Mouse (Mus musculus) embryonic stem cell, embryonic (primary cell): ENCODE results near the gene Cramp1l.

ENCODE experiments used
- CTCF ChIA-PET, 4 experiments: fragments of 300-600 bp in 2 of 4; fragments of 350-600 bp in 2 of 4; sonication (Branson Sonifier 250); formaldehyde crosslinking; loops; one replicate each; lab custom pipeline; 2022; ENCODE audit warnings: inconsistent platforms in 2 of 4; lab: Charles Lee
- POLR2A ChIA-PET, 4 experiments: fragments of 300-600 bp in 2 of 4; fragments of 350-600 bp in 2 of 4; sonication (Branson Sonifier 250); formaldehyde crosslinking; loops; one replicate each; lab custom pipeline; 2022; ENCODE audit warnings: antibody characterized with exemption in 4 of 4, inconsistent platforms in 1 of 4; lab: Charles Lee

Cramp1l gene

GRCm38 (mm10) chr17:25015655-25016291 lies at the start of gene Cramp1l, which contains the start of gene Ift140:
Cramp1l (minus strand) TSS chr17:25015788.
Ift140 (plus strand) TSS chr17:25016085.
- POLR2A ChIA-PET: interaction anchor here (0.6 to 2.8 kb wide), 43 partner anchors 9 to 1229 kb away, joined by 3 to 14 read pairs (median 5); partner anchors contain the start of genes Jpt2 (in 2 of the 4), Mapk8ip3 (in 2 of the 4), Ube2i (in 2 of the 4) and BC003965 (in 1 of the 4)
- CTCF ChIA-PET: interaction anchor here (0.5 to 1.5 kb wide), 9 partner anchors 25 to 258 kb away, joined by 3 to 4 read pairs (median 3); partner anchors contain the start of genes Jpt2 (in 1 of the 4) and Tmem204 (in 1 of the 4)

GRCm38 (mm10) chr17:25065189-25065588 lies 49.6 kb upstream of the Cramp1l start:
- ChIA-PET CTCF (no interaction called here), POLR2A (interaction anchor here in 1 of 4 experiments (0.7 to 1.3 kb wide), 2 partner anchors 27 to 61 kb away, joined by 3 read pairs; no protein-coding TSS in a partner anchor)

DNA sequence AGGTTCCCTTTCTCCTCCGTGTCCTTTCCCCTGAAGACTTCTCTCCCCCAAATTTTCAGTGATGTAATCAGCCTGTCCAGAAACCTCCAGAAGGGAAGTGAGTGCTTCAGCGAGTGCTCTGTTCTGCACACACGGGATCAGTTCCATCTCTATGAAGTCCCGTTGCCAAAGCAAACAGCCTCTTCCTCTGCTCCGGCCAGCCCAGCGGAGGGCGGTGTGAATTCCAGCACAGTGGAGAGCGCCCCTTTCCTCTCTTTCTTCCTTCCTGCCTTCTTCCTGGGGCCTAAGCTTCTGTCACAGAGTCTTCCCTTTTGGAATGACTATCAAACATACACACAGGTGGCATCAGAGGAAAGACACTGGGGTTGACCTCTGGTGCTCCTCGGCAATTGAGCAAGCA lies 48.8 kb upstream of the Cramp1l start:
- CTCF ChIA-PET: interaction anchor here in 1 of 4 experiments (1.2 kb wide), 1 partner anchor 18 kb away, joined by 3 read pairs; no protein-coding TSS in a partner anchor
- POLR2A ChIA-PET: no interaction called here

GRCm38 (mm10) chr17:25063872-25064271 lies 48.3 kb upstream of the Cramp1l start:
- POLR2A ChIA-PET: interaction anchor here in 1 of 4 experiments (0.8 kb wide), 1 partner anchor 28 kb away, joined by 3 read pairs; no protein-coding TSS in a partner anchor
- CTCF ChIA-PET: interaction anchor here in 2 of 4 experiments (0.7 to 1.2 kb wide), 2 partner anchors 18 to 371 kb away, joined by 3 read pairs; no protein-coding TSS in a partner anchor

- ChIA-PET POLR2A (interaction anchor here in 1 of 4 experiments (0.8 to 1.7 kb wide), 3 partner anchors 20 to 121 kb away, joined by 3 to 4 read pairs (median 3); partner anchors contain the start of gene BC003965), CTCF (interaction anchor here in 3 of 4 experiments (0.7 to 1.2 kb wide), 3 partner anchors 19 to 946 kb away, joined by 3 read pairs; no protein-coding TSS in a partner anchor)
Observed at GRCm38 (mm10) chr17:25063261-25063660, 47.7 kb upstream of the Cramp1l start.

GRCm38 (mm10) chr17:25057041-25057440 lies 41.5 kb upstream of the Cramp1l start:
- ChIA-PET CTCF (interaction anchor here in 1 of 4 experiments (0.8 to 1.0 kb wide), 2 partner anchors 10 to 21 kb away, joined by 3 read pairs; no protein-coding TSS in a partner anchor), POLR2A (no interaction called here)

- CTCF ChIA-PET: no interaction called here
- POLR2A ChIA-PET: no interaction called here
Observed at GRCm38 (mm10) chr17:25053274-25053673, 37.7 kb upstream of the Cramp1l start.

DNA sequence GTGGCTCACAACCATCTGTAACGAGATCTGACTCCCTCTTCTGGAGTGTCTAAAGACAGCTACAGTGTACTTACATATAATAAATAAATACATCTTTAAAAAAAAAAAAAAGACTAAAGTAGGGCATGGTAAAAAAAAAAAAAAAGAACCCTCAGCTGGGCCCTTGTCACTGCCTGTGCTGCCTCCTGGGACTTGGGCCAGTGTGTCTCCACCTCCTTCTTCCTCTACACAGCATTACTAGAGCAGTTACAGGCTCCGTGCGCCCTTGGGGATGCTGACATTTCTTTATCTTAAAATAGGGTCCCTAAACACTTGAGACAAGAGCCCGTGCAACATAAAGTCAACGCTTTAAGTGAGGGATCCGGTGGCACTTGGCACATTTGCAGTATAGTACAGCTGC lies 31.6 kb upstream of the Cramp1l start:
- CTCF ChIA-PET: interaction anchor here in 1 of 4 experiments (1.2 kb wide), 1 partner anchor 11 kb away, joined by 3 read pairs; no protein-coding TSS in a partner anchor
- POLR2A ChIA-PET: interaction anchor here in 2 of 4 experiments (0.7 to 1.0 kb wide), 3 partner anchors 11 to 174 kb away, joined by 3 read pairs; no protein-coding TSS in a partner anchor

GRCm38 (mm10) chr17:25045281-25045680 lies 29.7 kb upstream of the Cramp1l start:
- ChIA-PET POLR2A (interaction anchor here in 2 of 4 experiments (0.7 to 1.5 kb wide), 4 partner anchors 9 to 1160 kb away, joined by 3 to 4 read pairs (median 4); no protein-coding TSS in a partner anchor), CTCF (interaction anchor here in 1 of 4 experiments (0.8 to 1.3 kb wide), 2 partner anchors 9 to 12 kb away, joined by 3 read pairs; no protein-coding TSS in a partner anchor)

GRCm38 (mm10) chr17:25044879-25045278 lies 29.3 kb upstream of the Cramp1l start:
- POLR2A ChIA-PET: interaction anchor here in 2 of 4 experiments (0.6 to 1.5 kb wide), 6 partner anchors 9 to 1160 kb away, joined by 3 to 4 read pairs (median 4); no protein-coding TSS in a partner anchor
- CTCF ChIA-PET: interaction anchor here in 1 of 4 experiments (0.8 to 1.3 kb wide), 2 partner anchors 8 to 11 kb away, joined by 3 read pairs; no protein-coding TSS in a partner anchor

DNA sequence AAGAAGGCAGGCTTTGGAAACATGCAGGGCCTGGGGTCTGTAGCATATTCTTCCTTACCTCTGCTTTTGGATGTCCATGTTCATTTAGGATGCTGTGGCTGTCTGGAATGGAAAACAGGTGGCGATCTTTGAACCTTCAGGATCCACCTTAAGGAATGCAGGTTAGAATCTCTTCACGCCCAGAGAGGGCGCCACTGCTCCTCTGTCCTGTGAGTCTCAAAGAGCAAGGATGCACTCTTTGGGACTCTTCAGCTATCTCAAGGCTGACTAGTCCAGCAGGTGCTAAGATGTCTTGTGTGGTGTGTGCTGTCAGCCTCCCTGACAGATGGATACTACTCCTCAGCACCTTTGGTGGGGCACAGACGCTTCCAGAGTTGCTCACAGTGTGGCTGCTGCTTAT lies 20.6 kb upstream of the Cramp1l start:
- CTCF ChIA-PET: interaction anchor here in 3 of 4 experiments (0.7 to 1.4 kb wide), 7 partner anchors 9 to 252 kb away, joined by 3 to 4 read pairs (median 3); no protein-coding TSS in a partner anchor

DNA sequence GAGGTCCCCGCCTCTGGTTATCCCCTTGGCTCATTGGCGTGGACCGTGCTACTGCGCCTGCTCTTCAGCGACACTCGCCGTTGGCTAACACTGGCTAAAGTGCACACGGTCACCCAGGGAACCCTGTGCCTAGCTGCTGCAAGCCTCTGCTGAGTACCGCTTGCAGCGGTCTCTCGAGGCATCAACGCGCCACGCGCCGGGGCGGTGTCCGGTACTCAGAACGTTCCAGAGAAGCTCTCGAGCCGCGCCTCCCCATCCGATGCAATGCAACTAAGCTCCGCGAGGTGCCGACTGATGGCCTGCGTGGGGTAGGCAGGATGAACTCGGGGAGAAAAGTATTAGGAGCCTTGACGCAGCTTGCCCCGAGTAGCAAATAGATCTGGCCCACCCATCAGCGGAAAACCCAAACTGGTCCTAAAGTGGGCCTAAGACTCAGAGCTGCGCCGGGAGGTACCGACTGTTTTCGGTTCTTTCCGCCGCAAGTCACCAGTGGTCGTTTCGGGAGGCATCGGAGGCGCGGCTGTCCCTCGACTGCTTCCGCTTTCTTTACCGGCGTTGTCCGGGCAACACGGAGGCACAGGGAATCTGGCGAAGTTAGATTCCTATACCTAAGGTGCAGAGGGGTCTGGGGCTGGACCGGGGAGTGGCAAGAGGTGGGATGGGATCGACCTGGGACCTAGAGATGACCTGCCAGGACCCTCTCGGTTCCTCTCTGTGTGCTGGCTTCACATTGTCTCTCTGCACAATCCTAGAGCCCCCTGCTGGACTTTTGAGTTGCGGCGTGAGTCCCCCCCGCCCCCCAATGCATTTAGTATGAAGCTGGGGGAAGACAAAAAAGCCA lies 924 bp upstream of the Cramp1l start:
- ChIA-PET POLR2A (interaction anchor here in 3 of 4 experiments (0.6 to 2.8 kb wide), 50 partner anchors 8 to 1389 kb away, joined by 3 to 14 read pairs (median 4); partner anchors contain the start of genes Fahd1 (in 2 of the 3), Jpt2 (in 2 of the 3), Mapk8ip3 (in 2 of the 3) and Ube2i (in 2 of the 3)), CTCF (interaction anchor here (0.5 to 1.5 kb wide), 21 partner anchors 9 to 746 kb away, joined by 3 to 7 read pairs (median 4); partner anchors contain the start of genes Mapk8ip3 (in 1 of the 4) and Tmem204 (in 1 of the 4))

More for the DNA sequence above, 20.6 kb upstream of the Cramp1l start:
- POLR2A ChIA-PET: interaction anchor here in 3 of 4 experiments (0.6 to 1.9 kb wide), 6 partner anchors 11 to 150 kb away, joined by 3 to 6 read pairs (median 4); partner anchors contain the start of genes Cramp1l (in 1 of the 3), Ift140 (in 1 of the 3), Nubp2 (in 1 of the 3) and Spsb3 (in 1 of the 3)

GRCm38 (mm10) chr17:25014841-25015570 lies 582 bp downstream of the Cramp1l start:
- POLR2A ChIA-PET: interaction anchor here (0.5 to 2.8 kb wide), 39 partner anchors 9 to 1229 kb away, joined by 3 to 14 read pairs (median 5); partner anchors contain the start of genes Jpt2 (in 2 of the 4), Traf7 (in 2 of the 4), BC003965 (in 1 of the 4) and Eme2 (in 1 of the 4)
- CTCF ChIA-PET: interaction anchor here (0.5 to 1.5 kb wide), 8 partner anchors 16 to 259 kb away, joined by 3 to 8 read pairs (median 4); partner anchors contain the start of genes Jpt2 (in 1 of the 4) and Tmem204 (in 1 of the 4)

- ChIA-PET CTCF (no interaction called here), POLR2A (interaction anchor here in 2 of 4 experiments (0.6 to 2.8 kb wide), 7 partner anchors 18 to 557 kb away, joined by 3 to 8 read pairs (median 3); partner anchors contain the start of genes Fahd1 (in 1 of the 2), Nubp2 (in 1 of the 2), Sox8 (in 1 of the 2) and Spsb3 (in 1 of the 2))
Observed at GRCm38 (mm10) chr17:25013606-25014501, 1.7 kb downstream of the Cramp1l start.

- ChIA-PET POLR2A (interaction anchor here in 2 of 4 experiments (1.2 to 1.4 kb wide), 2 partner anchors 24 to 70 kb away, joined by 4 read pairs; no protein-coding TSS in a partner anchor), CTCF (interaction anchor here in 1 of 4 experiments (1.3 kb wide), 1 partner anchor 9 kb away, joined by 5 read pairs; no protein-coding TSS in a partner anchor)
Observed at GRCm38 (mm10) chr17:25007480-25007879, 8.1 kb downstream of the Cramp1l start.
